Mouse (Mus musculus) cerebellum, adult 2 months (tissue): ENCODE results near the gene H2-K1.

Experiments
- CTCF ChIP-seq: fragments of 200-500 bp; IDR thresholded peaks from 2 replicates; pipeline ENCODE4 v1.5.1; 2011; ENCODE audit warnings: low read depth, mild to moderate bottlenecking, control low read depth, low read length, moderate library complexity, borderline replicate concordance; ENCODE audit not compliant: insufficient read depth
- POLR2A ChIP-seq: fragments of 200-500 bp; IDR thresholded peaks from 2 replicates; pipeline ENCODE4 v1.6.1; 2011; ENCODE audit warnings: low read length, control low read depth, borderline replicate concordance; ENCODE audit not compliant: insufficient read depth

DNA sequence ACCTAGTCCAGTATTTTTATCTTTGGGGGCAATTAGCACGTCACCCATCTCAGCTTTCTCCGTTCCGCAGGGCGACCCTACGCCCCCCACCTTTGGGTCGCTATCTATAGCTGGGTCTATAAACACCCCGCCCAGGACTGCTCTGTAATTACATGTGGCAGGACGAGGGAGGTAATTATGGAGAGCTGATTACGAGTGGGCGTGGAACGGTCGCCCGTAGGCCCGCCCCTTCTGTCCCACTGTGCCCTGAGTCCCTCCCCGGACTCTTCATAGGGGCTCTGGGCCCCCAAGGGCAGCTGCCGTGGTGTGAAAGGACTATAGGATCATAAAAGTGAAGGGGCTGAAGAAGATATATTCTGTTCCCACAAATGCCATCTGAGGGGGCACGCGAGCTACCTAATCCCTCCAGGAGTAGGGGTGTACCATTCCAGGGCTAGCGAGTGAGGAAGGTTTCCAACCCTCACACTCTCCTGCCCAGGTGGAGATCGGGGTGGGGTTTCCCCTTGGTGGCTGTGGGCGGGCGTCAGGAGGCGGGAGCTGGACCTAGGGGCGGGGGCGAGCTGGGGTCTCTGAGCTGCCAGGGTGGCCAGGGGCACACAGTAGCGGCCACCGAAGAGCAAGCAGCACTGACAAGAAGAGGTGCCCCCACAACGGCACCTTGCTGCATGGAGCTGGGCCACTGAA lies 38.9 kb upstream of the H2-K1 start, which contains the start of gene Col11a2:
- TF ChIP-seq POLR2A (no peak), CTCF (no peak)
